Mouse (Mus musculus): ENCODE results near the gene Tbcb. TPM values are rescaled to one million over a fixed set of nuclear protein-coding genes. Genes with fewer than 3 reads are reported as not detected.

Gene Tbcb
- total and polyA plus RNA-seq, 3 experiments, result 36.6 to 56.7 (median 52.7) TPM

- no peak for TF ChIP-seq EP300 (IDR thresholded peaks at IDR 0.05; ENCODE audit: insufficient read depth, low read depth, low read length)
- TF ChIP-seq POLR2A (IDR thresholded peaks at IDR 0.05; ENCODE audit: insufficient read depth, low read depth, low read length), result no peak
- TF ChIP-seq CTCF (IDR thresholded peaks at IDR 0.05), result no peak
- no peak for DNase-seq
- H3K36me3 ChIP-seq (ENCODE audit: control insufficient read depth, insufficient read depth, low read length), result no peaks in the 10 kb centered on the region
- WGBS, result 33% methylated on average over 2 of the region's 2 CpGs
- no peak overlapping the region for H3K9ac ChIP-seq (ENCODE audit: low read depth, low read length)
- no peaks in the 10 kb centered on the region for H3K27me3 ChIP-seq (ENCODE audit: control insufficient read depth, insufficient read depth, low read length)
- intact Hi-C loops (cut with DNase I), result no loop called here
- H3K4me1 ChIP-seq (ENCODE audit: control insufficient read depth, insufficient read depth, low read length), result no peaks in the 10 kb centered on the region; the same call in 1 of the 2 replicates
- H3K79me2 ChIP-seq (replicated peaks; ENCODE audit: control insufficient read depth, insufficient read depth, low read length), result no peaks in the 10 kb centered on the region
- no peak overlapping the region for H3K4me3 ChIP-seq
- no peak overlapping the region for H3K27ac ChIP-seq
Measured at GRCm38 (mm10) chr7:30278911-30279310, 46.8 kb upstream of the Tbcb start.

- H3K36me3 ChIP-seq (ENCODE audit: control insufficient read depth, insufficient read depth, low read length), result no peaks in the 10 kb centered on the region
- no peaks in the 10 kb centered on the region for H3K79me2 ChIP-seq (replicated peaks; ENCODE audit: control insufficient read depth, insufficient read depth, low read length)
- no peak for TF ChIP-seq POLR2A (IDR thresholded peaks at IDR 0.05; ENCODE audit: insufficient read depth, low read depth, low read length)
- no peak for TF ChIP-seq EP300 (IDR thresholded peaks at IDR 0.05; ENCODE audit: insufficient read depth, low read depth, low read length)
- TF ChIP-seq CTCF (IDR thresholded peaks at IDR 0.05), result no peak
- no peak overlapping the region for H3K9ac ChIP-seq (ENCODE audit: low read depth, low read length)
- WGBS, result 84% methylated on average over 6 of the region's 6 CpGs
- H3K4me1 ChIP-seq (ENCODE audit: control insufficient read depth, insufficient read depth, low read length), result no peaks in the 10 kb centered on the region
- no peaks in the 10 kb centered on the region for H3K27me3 ChIP-seq (ENCODE audit: control insufficient read depth, insufficient read depth, low read length)
- DNase-seq, result no peak
- H3K27ac ChIP-seq, result no peak overlapping the region
- intact Hi-C loops (cut with DNase I), result no loop called here
- no peak overlapping the region for H3K4me3 ChIP-seq
Measured at GRCm38 (mm10) chr7:30274383-30274782, 42.3 kb upstream of the Tbcb start.

GRCm38 (mm10) chr7:30269641-30270040, 37.6 kb upstream of the Tbcb start:
- intact Hi-C loops (cut with DNase I), result no loop called here
- TF ChIP-seq POLR2A (IDR thresholded peaks at IDR 0.05; ENCODE audit: insufficient read depth, low read depth, low read length), result no peak
- TF ChIP-seq CTCF (IDR thresholded peaks at IDR 0.05), result no peak
- H3K4me3 ChIP-seq, result no peak overlapping the region
- H3K9ac ChIP-seq (ENCODE audit: low read depth, low read length), result no peak overlapping the region
- no peaks in the 10 kb centered on the region for H3K4me1 ChIP-seq (ENCODE audit: control insufficient read depth, insufficient read depth, low read length)
- no peak overlapping the region for H3K27ac ChIP-seq
- 82% methylated on average over 4 of the region's 4 CpGs for WGBS
- H3K79me2 ChIP-seq (replicated peaks; ENCODE audit: control insufficient read depth, insufficient read depth, low read length), result no peaks in the 10 kb centered on the region
- DNase-seq, result no peak
- H3K36me3 ChIP-seq (ENCODE audit: control insufficient read depth, insufficient read depth, low read length), result no peaks in the 10 kb centered on the region
- no peaks in the 10 kb centered on the region for H3K27me3 ChIP-seq (ENCODE audit: control insufficient read depth, insufficient read depth, low read length)

GRCm38 (mm10) chr7:30266780-30267179, 34.7 kb upstream of the Tbcb start:
- no peak for DNase-seq
- TF ChIP-seq EP300 (IDR thresholded peaks at IDR 0.05; ENCODE audit: insufficient read depth, low read depth, low read length) (no peak), CTCF (IDR thresholded peaks at IDR 0.05) (no peak), POLR2A (IDR thresholded peaks at IDR 0.05; ENCODE audit: insufficient read depth, low read depth, low read length) (no peak)
- H3K36me3 ChIP-seq (ENCODE audit: control insufficient read depth, insufficient read depth, low read length), result no peaks in the 10 kb centered on the region
- intact Hi-C loops (cut with DNase I), result no loop called here
- no peak overlapping the region for H3K4me3 ChIP-seq
- H3K27me3 ChIP-seq (ENCODE audit: control insufficient read depth, insufficient read depth, low read length), result no peaks in the 10 kb centered on the region
- no peaks in the 10 kb centered on the region for H3K79me2 ChIP-seq (replicated peaks; ENCODE audit: control insufficient read depth, insufficient read depth, low read length)
- H3K4me1 ChIP-seq (ENCODE audit: control insufficient read depth, insufficient read depth, low read length), result no peaks in the 10 kb centered on the region
- H3K9ac ChIP-seq (ENCODE audit: low read depth, low read length), result no peak overlapping the region
- WGBS, result 75% methylated on average over 3 of the region's 3 CpGs
- no peak overlapping the region for H3K27ac ChIP-seq

GRCm38 (mm10) chr7:30265935-30266334, 33.9 kb upstream of the Tbcb start:
- TF ChIP-seq POLR2A (IDR thresholded peaks at IDR 0.05; ENCODE audit: insufficient read depth, low read depth, low read length), result no peak
- TF ChIP-seq CTCF (IDR thresholded peaks at IDR 0.05), result no peak
- no peak for TF ChIP-seq EP300 (IDR thresholded peaks at IDR 0.05; ENCODE audit: insufficient read depth, low read depth, low read length)
- no peaks in the 10 kb centered on the region for H3K79me2 ChIP-seq (replicated peaks; ENCODE audit: control insufficient read depth, insufficient read depth, low read length)
- 92% methylated on average over 7 of the region's 7 CpGs for WGBS
- H3K4me3 ChIP-seq, result no peak overlapping the region
- no peak for DNase-seq
- H3K27ac ChIP-seq, result no peak overlapping the region
- intact Hi-C loops (cut with DNase I), result no loop called here
- no peaks in the 10 kb centered on the region for H3K27me3 ChIP-seq (ENCODE audit: control insufficient read depth, insufficient read depth, low read length)
- no peak overlapping the region for H3K9ac ChIP-seq (ENCODE audit: low read depth, low read length)
- no peaks in the 10 kb centered on the region for H3K4me1 ChIP-seq (ENCODE audit: control insufficient read depth, insufficient read depth, low read length)
- no peaks in the 10 kb centered on the region for H3K36me3 ChIP-seq (ENCODE audit: control insufficient read depth, insufficient read depth, low read length)

GRCm38 (mm10) chr7:30265531-30265930, 33.5 kb upstream of the Tbcb start:
- Histone ChIP-seq H3K4me1 (ENCODE audit: control insufficient read depth, insufficient read depth, low read length) (no peaks in the 10 kb centered on the region), H3K79me2 (replicated peaks; ENCODE audit: control insufficient read depth, insufficient read depth, low read length) (no peaks in the 10 kb centered on the region), H3K27ac (no peak overlapping the region), H3K27me3 (ENCODE audit: control insufficient read depth, insufficient read depth, low read length) (no peaks in the 10 kb centered on the region), H3K4me3 (no peak overlapping the region), H3K9ac (ENCODE audit: low read depth, low read length) (no peak overlapping the region), H3K36me3 (ENCODE audit: control insufficient read depth, insufficient read depth, low read length) (no peaks in the 10 kb centered on the region)
- WGBS, result 91% methylated on average over 5 of the region's 5 CpGs
- no peak for DNase-seq
- intact Hi-C loops (cut with DNase I), result no loop called here
- TF ChIP-seq CTCF (IDR thresholded peaks at IDR 0.05), result no peak
- no peak for TF ChIP-seq EP300 (IDR thresholded peaks at IDR 0.05; ENCODE audit: insufficient read depth, low read depth, low read length)
- TF ChIP-seq POLR2A (IDR thresholded peaks at IDR 0.05; ENCODE audit: insufficient read depth, low read depth, low read length), result no peak
